Mouse (Mus musculus) cerebellum, adult 2 months (tissue): ENCODE measurements at regions not wholly inside any gene's neighbourhood (a gene's known extent, or its start where the extent isn't known, plus 50 kb on each side); places are given as distances from the start of the nearest gene placed in this dataset.
"Not testable (repeated sequence)": the region's sequence is repeated elsewhere in the genome, so short reads cannot be mapped to it uniquely, and the experiment has no call there.

Experiments
- DNase-seq, 2 experiments: peaks; one replicate each; pipeline ENCODE4 v3.0.0; 2021
- H3K27ac ChIP-seq: fragments of 200-500 bp; 2 replicates; pipeline ENCODE4 v1.5.1; 2012; ENCODE audit warnings: low read length, control low read depth, inconsistent platforms; ENCODE audit not compliant: insufficient read depth
- H3K27me3 ChIP-seq: fragments of 200-500 bp; 2 replicates; pipeline ENCODE4 v1.6.1; 2012; ENCODE audit warnings: inconsistent platforms, mild to moderate bottlenecking, low read length, moderate library complexity; ENCODE audit not compliant: control insufficient read depth, insufficient read depth
- H3K4me1 ChIP-seq: fragments of 200-500 bp; 2 replicates; pipeline ENCODE4 v1.6.1; 2011; ENCODE audit warnings: low read length; ENCODE audit not compliant: control insufficient read depth, insufficient read depth
- H3K4me3 ChIP-seq: fragments of 200-500 bp; replicated peaks from 2 replicates; pipeline ENCODE3; 2011; ENCODE audit warnings: mild to moderate bottlenecking, low read depth, low read length, control low read depth; ENCODE audit not compliant: insufficient read depth
- CTCF ChIP-seq: fragments of 200-500 bp; IDR thresholded peaks from 2 replicates; pipeline ENCODE4 v1.5.1; 2011; ENCODE audit warnings: low read depth, mild to moderate bottlenecking, control low read depth, low read length, moderate library complexity, borderline replicate concordance; ENCODE audit not compliant: insufficient read depth
- POLR2A ChIP-seq: fragments of 200-500 bp; IDR thresholded peaks from 2 replicates; pipeline ENCODE4 v1.6.1; 2011; ENCODE audit warnings: low read length, control low read depth, borderline replicate concordance; ENCODE audit not compliant: insufficient read depth
- WGBS: fragments of 180-500 bp; shearing (Covaris S2); methylation state at CpG from one replicate; pipeline ENCODE4 v1.1.7; 2018; 5-methylcytosine and 5-hydroxymethylcytosine counted together

- H3K27me3 ChIP-seq, result no peaks in the 10 kb centered on the region
- no peak overlapping the region for H3K27ac ChIP-seq
- no peak for DNase-seq
- 75% methylated on average over 5 of the region's 5 CpGs for WGBS
- no peak for TF ChIP-seq CTCF
- TF ChIP-seq POLR2A, result no peak
- H3K4me1 ChIP-seq, result no peaks in the 10 kb centered on the region
- H3K4me3 ChIP-seq, result no peak overlapping the region
Observed at GRCm38 (mm10) chr6:50831725-50832124, 177.5 kb upstream of the Npvf start.

DNA sequence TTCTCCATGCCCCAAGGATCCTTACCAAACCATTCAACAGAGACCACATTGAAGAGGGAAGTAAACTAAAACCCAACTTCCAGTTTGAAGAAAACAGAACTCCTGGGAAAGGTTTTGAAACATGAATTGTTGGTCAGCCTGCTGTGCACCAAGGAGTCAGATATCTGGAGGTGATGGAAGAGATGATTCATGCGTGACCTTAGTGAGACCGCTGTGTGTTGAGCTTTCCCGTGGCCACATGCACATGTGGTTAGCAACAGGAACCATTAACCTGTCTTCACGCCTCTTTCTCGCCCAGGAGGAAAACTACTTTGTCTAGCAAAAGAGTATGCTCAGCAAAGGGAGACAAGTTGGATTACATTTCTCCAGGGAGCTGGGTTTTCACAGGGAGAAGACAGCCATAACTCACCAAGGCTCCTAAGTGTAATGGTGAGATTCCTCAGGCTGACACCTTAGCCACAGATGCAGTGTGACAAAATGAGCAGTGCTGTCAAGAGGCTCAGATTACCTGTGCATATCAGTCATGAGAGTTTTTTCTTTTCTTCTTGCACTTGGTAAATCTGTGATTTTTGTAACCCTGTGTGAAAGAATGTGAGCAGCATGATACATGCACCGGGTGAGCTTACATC, 181.9 kb upstream of the Npvf start:
- no peak for DNase-seq
- no peaks in the 10 kb centered on the region for H3K27me3 ChIP-seq
- TF ChIP-seq POLR2A, result no peak
- TF ChIP-seq CTCF, result no peak
- no peaks in the 10 kb centered on the region for H3K4me1 ChIP-seq
- no peak overlapping the region for H3K27ac ChIP-seq
- 90% methylated on average over 6 of the region's 6 CpGs for WGBS
- no peak overlapping the region for H3K4me3 ChIP-seq

DNA sequence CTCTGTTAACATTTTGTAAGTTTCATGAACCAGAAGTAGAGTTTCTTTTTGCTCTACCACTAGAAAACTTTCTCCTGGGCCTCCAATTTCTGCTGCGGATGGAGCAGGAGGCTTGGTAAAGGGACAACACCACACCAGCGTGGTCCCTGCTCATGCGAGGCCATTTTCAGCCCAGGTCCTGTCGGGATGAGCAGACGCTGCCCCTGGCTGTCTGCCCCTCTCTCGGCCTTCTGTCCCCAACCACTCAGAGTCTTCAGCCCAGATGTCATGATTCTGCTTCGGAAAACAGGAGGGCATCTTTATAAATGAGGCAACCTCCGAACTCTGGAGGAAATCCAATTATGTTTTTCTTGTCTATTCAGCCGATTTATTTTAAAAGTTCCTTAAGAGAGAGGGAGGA, 186.6 kb upstream of the Npvf start:
- no peaks in the 10 kb centered on the region for H3K4me1 ChIP-seq
- H3K4me3 ChIP-seq, result no peak overlapping the region
- WGBS, result 21% methylated on average over 9 of the region's 9 CpGs
- H3K27ac ChIP-seq, result no peak overlapping the region
- H3K27me3 ChIP-seq, result no peaks in the 10 kb centered on the region; the same call in 1 of the 2 replicates
- TF ChIP-seq CTCF (no peak), POLR2A (no peak)
- no peak for DNase-seq

DNA sequence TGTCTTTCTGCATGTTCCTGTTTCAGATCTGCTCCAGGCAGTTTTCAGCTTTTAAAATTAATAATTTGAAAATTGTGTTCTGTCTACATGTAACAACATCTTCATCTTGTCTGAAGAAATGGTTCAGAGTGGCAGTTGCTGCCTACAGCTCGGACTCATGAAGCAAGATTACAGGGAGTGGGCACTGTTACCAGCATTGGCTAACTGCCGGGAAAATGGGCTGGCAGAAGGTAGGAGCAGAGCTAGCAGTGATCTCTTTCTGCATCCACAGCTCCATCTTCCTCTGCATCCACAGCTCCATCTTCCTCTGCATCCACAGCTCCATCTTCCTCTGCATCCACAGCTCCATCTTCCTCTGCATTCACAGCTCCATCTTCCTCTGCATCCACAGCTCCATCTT, 191.0 kb upstream of the Npvf start:
- WGBS, result 69% methylated on average over 2 of the region's 2 CpGs
- not testable (repeated sequence) for H3K4me1 ChIP-seq, H3K27me3 ChIP-seq, H3K27ac ChIP-seq, H3K4me3 ChIP-seq
- peak in 1 of 2 experiments; percentile 28 for DNase-seq

- no peaks in the 10 kb centered on the region for H3K4me1 ChIP-seq
- no peak for DNase-seq
- H3K4me3 ChIP-seq, result no peak overlapping the region
- TF ChIP-seq CTCF (no peak), POLR2A (no peak)
- H3K27me3 ChIP-seq, result no peaks in the 10 kb centered on the region; the same call in 1 of the 2 replicates
- H3K27ac ChIP-seq, result no peak overlapping the region
- WGBS, result 63% methylated on average over 18 of the region's 18 CpGs
Observed at GRCm38 (mm10) chr6:50846740-50847516, 192.7 kb upstream of the Npvf start.

DNA sequence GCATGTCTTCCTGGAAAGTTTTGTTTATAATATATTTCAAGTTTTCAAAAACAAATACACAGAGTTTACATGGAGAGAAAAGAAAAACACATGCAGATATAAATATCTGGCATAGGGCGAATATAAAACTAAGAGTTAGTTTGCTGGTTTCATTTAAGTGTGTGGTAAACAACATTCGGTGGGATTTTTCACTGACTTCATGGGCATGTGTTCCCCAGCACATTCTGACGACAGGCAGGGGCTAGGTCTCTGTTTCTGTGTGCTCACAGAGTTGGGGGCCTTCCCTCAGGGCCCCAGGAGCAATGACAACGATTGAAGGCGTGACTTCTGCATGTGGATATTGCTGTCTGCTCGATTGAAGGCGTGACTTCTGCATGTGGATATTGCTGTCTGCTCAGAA, 193.3 kb upstream of the Npvf start:
- TF ChIP-seq POLR2A, result no peak
- no peak overlapping the region for H3K4me3 ChIP-seq
- DNase-seq, result no peak
- H3K27ac ChIP-seq, result no peak overlapping the region
- H3K27me3 ChIP-seq, result no peaks in the 10 kb centered on the region; the same call in 1 of the 2 replicates
- H3K4me1 ChIP-seq, result no peaks in the 10 kb centered on the region
- 89% methylated on average over 7 of the region's 7 CpGs for WGBS

DNA sequence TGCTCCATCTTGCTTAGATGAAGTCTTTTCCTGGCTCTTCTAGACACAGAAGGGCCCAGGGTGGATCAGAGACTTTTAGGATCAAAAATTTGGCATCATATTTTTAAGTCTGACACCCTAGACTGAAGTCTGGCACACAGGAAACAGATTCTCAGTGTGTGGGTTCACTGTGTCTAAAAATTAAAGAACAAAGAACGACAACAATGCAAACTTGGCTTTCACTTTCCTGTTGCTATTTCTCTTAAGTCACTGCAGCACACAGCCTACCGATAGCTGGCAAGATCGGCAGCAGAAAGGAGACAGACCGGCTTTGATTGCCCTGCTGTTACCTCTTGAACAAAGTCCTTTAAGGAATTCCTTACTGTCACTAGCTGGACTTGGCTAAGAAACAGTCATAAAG, 204.9 kb upstream of the Npvf start:
- TF ChIP-seq CTCF (no peak), POLR2A (no peak)
- H3K4me3 ChIP-seq, result no peak overlapping the region
- H3K27ac ChIP-seq, result no peak overlapping the region
- no peaks in the 10 kb centered on the region for H3K27me3 ChIP-seq
- no peak for DNase-seq
- no peaks in the 10 kb centered on the region for H3K4me1 ChIP-seq
- WGBS, result 63% methylated on average over 4 of the region's 4 CpGs

GRCm38 (mm10) chr6:50877991-50878390, 223.8 kb upstream of the Npvf start:
- no peak for DNase-seq
- no peak overlapping the region for H3K27ac ChIP-seq
- H3K4me1 ChIP-seq, result no peaks in the 10 kb centered on the region
- TF ChIP-seq CTCF (no peak), POLR2A (no peak)
- H3K27me3 ChIP-seq, result no peaks in the 10 kb centered on the region
- H3K4me3 ChIP-seq, result no peak overlapping the region
- WGBS, result 73% methylated on average over 5 of the region's 5 CpGs
